Mouse (Mus musculus) subcutaneous adipose tissue, adult 2 months (tissue): ENCODE results near the gene E130308A19Rik. TPM values are rescaled to one million over a fixed set of nuclear protein-coding genes. Genes with fewer than 3 reads are reported as not detected.

ENCODE experiments used
- polyA plus RNA-seq: library from polyadenylated mRNA; depleted of rRNA; stranded (reverse); fragments of >200 nt; gene quantifications from 2 replicates; pipeline ENCODE4 v1.2.3, GENCODE M21; 2012; ENCODE audit warnings: low replicate concordance; rRNA removed

E130308A19Rik gene
- polyA plus RNA-seq: 5.4 and 8.3 TPM in 2 replicates

DNA sequence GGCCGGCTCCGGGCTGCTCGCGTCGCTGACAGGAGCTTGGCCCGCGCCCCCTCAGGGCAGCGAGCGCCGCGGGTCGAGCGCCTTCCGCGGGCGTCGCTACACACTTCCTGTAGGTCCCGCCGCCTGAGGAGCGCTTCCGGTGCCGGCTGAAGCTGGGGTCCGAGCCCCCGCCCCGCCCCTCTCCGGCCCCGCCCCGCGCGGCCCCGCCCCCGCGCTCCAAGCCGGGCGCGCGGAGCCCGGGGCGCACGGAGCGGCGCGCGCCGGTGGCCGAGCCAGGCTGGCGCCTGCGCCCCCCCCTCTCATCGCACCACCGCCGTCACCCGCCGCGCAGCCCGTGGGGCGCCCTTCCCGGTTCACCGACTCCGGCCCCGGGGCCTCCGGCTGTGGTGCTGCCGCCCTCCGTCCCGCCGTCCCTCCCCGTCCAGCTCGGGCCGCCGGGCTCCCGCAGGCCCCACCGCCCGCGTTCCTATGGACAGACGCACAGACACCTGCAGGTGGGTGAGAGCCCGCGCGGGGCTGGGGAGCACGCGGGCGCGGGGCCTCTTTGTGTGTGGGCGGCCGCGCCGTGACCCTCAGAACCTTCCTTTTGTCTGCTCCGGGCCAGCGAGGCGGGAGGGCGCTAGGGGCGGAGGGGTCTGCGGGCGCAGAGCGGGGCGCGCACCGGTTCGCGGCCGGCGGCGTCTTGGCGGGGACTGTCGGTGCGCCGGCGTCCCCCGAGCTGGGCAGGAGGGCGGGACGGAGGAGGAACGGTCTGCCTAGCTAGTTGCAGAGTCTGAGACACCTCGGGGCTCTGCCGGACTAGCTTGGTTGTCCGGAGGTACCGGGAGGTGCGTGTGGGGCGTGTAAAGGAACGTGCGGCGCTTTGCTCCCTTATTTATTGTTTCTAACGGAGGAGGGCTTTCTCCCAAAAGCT, at the start of gene E130308A19Rik:
Gene E130308A19Rik, plus strand, starts transcription at position 214 of the 913 bp plus-strand sequence.

DNA sequence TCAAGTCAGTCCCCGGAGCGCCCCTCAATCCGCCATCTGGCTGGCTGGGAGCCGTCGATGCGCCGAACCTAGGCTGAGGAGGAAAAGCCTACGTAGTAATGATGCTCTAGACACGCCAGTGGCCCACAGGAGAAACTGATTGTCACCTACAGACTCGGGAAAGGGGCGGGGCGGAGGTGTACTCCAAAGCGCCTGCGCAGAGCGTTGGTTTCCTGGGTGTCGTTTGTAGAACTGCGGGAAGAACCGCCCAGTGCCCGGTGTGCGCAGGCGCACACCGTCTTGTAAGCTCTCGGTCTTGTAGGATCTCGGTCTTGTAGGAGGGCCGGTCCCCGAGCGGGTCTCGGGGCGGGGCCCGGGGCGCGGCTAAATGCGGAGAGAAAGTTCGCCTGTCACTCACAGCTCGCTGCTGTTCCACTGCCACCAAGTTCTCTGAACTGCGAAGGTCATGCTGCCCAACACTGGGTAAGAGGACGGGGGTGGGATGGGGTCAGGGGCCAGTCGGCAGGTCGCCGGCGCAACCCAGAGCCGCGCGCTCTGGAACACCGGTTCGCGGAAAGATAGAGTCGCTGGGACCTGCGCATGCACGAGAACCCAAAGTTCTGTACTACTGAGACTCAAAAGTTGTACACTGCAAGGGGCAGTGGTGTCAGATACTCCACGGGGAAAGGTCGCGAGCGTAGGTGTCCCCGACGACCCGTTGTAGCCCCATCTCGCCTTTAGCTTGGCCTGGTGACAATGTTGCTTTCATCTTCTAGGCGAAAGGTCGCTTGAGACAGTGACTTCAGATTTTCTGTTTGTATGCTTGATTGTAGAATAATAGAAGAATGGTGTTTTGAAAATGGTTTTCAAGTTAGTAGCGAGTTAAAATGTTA, 44.5 kb upstream of the E130308A19Rik start, which contains the start of gene Hsdl2:
Gene Hsdl2, plus strand, starts transcription at position 250 of the 872 bp plus-strand sequence.

DNA sequence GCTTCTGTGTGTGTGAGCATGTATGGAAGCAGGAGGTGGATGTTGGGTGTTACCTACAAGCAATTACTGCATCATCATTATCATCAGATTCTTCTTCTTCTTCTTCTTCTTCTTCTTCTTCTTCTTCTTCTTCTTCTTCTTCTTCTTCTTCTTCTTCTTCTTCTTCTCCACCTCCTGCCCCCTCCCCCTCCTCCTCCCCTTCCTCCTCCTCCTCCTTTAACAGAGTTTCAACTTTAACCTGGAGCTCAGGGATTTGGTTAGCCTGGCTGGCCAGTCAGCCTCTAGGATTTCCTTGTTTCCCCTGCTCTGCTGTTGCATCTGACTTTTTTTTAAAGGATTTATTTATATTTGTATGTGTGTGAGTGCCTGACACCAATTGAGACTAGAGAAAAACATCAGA, 175.5 kb downstream of the E130308A19Rik start, which contains the start of gene Inip:
Gene Inip, minus strand, starts transcription at position 101 of the 400 bp plus-strand sequence.

DNA sequence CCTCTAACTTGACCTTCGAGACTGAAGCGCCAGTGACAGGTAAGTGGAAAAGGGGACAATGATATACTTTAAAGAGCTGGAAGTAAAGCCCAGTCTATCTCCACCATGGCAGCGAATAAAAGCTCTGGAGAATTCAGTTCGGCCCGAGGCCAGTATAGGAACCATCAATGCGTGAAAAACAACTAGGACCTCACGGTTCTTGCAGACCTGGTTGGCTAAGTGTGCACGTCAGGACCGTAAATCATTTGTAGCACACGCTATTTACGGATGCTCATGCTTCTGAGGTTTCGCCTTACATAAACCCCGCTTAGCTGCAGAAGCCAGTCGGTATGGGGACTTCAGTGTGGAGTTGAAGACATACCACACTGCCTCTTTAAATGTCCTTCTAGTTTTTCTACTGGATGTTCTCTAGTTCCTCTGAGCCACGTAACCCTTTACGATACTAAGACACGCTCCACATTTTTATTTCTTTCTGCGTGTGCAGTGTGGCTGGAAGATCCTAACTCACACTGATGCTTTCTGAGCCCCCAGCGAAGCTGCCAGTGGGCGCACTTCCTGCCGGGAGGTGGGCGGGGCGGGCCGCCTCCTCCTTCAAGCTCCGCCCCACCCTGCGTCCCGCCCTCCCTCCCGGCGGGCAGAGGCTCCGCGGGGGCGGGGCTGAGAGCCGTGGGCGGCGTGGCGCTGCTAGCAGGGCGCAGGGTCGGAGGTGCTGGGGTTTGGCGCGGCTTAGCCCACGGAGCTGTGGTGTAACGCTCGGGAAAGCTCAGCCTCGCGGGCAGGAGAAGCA, 179.4 kb downstream of the E130308A19Rik start, which contains the start of gene Snx30:
Gene Snx30, plus strand, starts transcription at position 660 of the 787 bp plus-strand sequence.

Other genes with a start within 250 kb of the E130308A19Rik start
- 11.2 and 17.4 TPM in 2 replicates for gene Susd1, start 187.6 kb upstream of the E130308A19Rik start, polyA plus RNA-seq
- gene Ptbp3, start 76.8 kb upstream of the E130308A19Rik start, polyA plus RNA-seq: 45.4 and 53.0 TPM in 2 replicates
- 30.7 and 78.6 TPM in 2 replicates for gene Hsdl2, start 44.6 kb upstream of the E130308A19Rik start, polyA plus RNA-seq
- gene Inip, start 175.4 kb downstream of the E130308A19Rik start, polyA plus RNA-seq: 6.7 and 11.1 TPM in 2 replicates
- gene Snx30, start 179.6 kb downstream of the E130308A19Rik start, polyA plus RNA-seq: 3.4 and 4.4 TPM in 2 replicates